Mouse (Mus musculus) forebrain, embryonic 12.5 days (tissue): ENCODE measurements at regions not wholly inside any gene's neighbourhood (a gene's known extent, or its start where the extent isn't known, plus 50 kb on each side); places are given as distances from the start of the nearest gene placed in this dataset.

ENCODE experiments used
- ATAC-seq: fragments of 200-750 bp; cut with Nextera tagmentation; 2 replicates; pipeline ENCODE4 v1.8.0; 2017; ENCODE audit warnings: moderate TSS enrichment; ENCODE audit not compliant: low FRiP score
- H3K27ac ChIP-seq: fragments of 300-500 bp; sonication (generic); 2 replicates; pipeline ENCODE4 v1.5.1; 2016; ENCODE audit warnings: mild to moderate bottlenecking
- H3K27me3 ChIP-seq: fragments of 300-500 bp; sonication (generic); 2 replicates; pipeline ENCODE4 v1.6.1; 2016; ENCODE audit warnings: mild to moderate bottlenecking
- H3K36me3 ChIP-seq: fragments of 300-500 bp; sonication (generic); replicated peaks from 2 replicates; pipeline ENCODE4 v1.6.1; 2016; ENCODE audit warnings: mild to moderate bottlenecking
- H3K4me1 ChIP-seq: fragments of 300-500 bp; sonication (generic); 2 replicates; pipeline ENCODE4 v1.6.1; 2016
- H3K4me2 ChIP-seq: fragments of 300-500 bp; sonication (generic); 2 replicates; pipeline ENCODE4 v1.6.1; 2016; ENCODE audit warnings: mild to moderate bottlenecking, moderate library complexity
- H3K4me3 ChIP-seq: fragments of 300-500 bp; sonication (generic); replicated peaks from 2 replicates; pipeline ENCODE4 v1.5.1; 2016; ENCODE audit warnings: mild to moderate bottlenecking
- H3K9ac ChIP-seq: fragments of 300-500 bp; sonication (generic); 2 replicates; pipeline ENCODE4 v1.6.1; 2016; ENCODE audit warnings: mild to moderate bottlenecking
- H3K9me3 ChIP-seq: fragments of 300-500 bp; sonication (generic); 2 replicates; pipeline ENCODE4 v1.6.1; 2016
- WGBS: fragments of 180-500 bp; shearing (Covaris S2); methylation state at CpG from one replicate; pipeline ENCODE4 v1.1.7; 2016; 5-methylcytosine and 5-hydroxymethylcytosine counted together

DNA sequence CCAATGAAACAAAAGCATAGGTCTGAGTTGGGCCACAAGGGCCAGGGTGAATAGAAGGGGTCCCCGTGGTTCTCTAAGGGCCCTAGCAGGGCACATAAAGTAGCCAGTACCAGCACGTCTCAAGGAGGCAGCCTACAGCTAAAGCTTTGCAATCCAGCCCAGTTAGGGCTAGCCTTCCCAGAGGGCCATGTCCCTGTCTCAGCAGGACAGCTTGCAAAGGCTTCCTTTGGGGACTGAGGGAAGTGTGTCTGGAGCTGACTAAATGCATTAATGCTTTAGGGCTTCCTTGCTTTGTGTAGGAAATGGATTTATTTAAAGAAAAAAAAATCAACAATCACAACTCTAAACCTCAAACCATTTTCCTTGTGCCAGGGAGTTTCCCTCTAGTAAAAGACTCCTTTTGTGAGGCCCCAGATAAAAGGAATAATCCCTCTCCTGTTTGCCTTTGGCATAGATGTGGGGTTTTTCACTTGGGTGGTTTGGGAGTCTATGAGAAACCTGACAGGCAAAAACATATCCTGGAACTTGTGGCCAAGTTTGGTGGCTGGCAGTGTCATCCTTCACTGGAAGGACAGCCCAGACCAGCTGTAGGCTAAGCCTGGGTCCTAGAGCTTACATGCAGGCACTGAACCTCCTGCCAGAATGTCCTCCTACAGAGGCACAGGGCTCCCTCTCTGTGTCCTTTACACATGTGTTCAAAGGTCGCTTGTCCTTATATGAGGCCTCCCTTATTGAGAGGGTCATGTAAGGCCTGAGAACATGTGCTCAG, 197.7 kb upstream of the Cxcr4 start:
- Histone ChIP-seq H3K4me3 (no peak overlapping the region), H3K27me3 (no peaks in the 10 kb centered on the region), H3K4me1 (peaks cover 4% of the 10 kb centered on the region; the same call in 1 of the 2 replicates), H3K27ac (no peak overlapping the region), H3K4me2 (no peak overlapping the region), H3K9ac (no peak overlapping the region), H3K9me3 (no peaks in the 10 kb centered on the region), H3K36me3 (no peaks in the 10 kb centered on the region)
- 48% methylated on average over 3 of the region's 3 CpGs for WGBS
- no peak for ATAC-seq

DNA sequence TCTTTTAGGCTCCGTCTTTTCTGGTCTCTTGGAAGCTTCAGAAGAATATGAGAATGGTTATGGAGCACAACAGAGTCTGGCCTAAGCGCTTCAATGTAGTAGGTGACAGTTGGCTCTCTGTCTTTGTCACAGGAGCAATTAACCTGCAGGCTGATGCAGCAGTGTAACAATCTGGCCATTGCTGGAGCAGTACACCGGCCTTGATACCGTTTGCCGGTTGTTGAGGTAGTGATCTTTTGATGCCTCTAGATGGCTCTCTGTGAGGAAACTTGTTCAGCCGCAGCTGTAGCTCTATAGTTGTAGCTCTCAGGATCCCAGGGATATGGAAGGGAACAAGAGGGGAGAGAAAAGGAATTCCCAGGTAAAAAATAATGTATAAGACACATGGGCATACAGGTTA, 196.1 kb upstream of the Cxcr4 start:
- Histone ChIP-seq H3K4me2 (no peak overlapping the region), H3K4me3 (no peak overlapping the region), H3K4me1 (peaks cover 4% of the 10 kb centered on the region; the same call in 1 of the 2 replicates), H3K27ac (no peak overlapping the region), H3K36me3 (no peaks in the 10 kb centered on the region), H3K27me3 (no peaks in the 10 kb centered on the region), H3K9me3 (no peaks in the 10 kb centered on the region), H3K9ac (no peak overlapping the region)
- WGBS = 66% methylated on average over 6 of the region's 6 CpGs
- ATAC-seq = no peak

DNA sequence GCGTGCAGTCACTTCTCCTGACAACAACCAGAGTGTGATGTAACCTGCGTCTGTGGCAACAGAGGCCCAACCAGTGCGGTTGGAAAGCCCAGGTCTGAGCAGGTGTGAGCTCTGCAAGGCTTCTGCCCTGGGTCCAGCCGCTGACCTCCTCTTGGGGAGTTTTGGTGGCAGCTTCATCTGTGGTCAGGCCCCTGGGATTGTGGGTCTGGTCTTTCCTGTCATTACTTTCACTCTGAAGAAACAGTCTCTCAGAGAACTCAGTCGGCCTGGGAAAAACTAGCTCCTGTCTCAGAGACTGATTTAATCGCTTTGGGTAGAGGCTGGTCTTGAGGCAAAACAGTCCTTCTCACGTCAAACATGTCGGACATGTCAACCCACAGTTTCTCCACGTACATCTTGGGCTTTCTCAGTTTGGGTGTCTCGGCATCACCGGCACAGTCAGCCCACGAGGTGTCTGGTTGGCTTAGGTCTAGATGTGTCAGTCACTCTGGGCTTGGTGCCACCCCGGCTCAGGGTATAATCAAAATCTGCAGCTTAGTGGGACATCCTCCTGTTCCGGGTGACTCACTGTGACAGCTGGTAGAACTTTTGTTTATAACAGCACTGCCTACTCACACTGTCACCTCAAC, 195.0 kb upstream of the Cxcr4 start:
- Histone ChIP-seq H3K36me3 (no peaks in the 10 kb centered on the region), H3K27ac (no peak overlapping the region), H3K27me3 (no peaks in the 10 kb centered on the region), H3K9me3 (no peaks in the 10 kb centered on the region), H3K4me3 (no peak overlapping the region), H3K9ac (no peak overlapping the region), H3K4me1 (peaks cover 4% of the 10 kb centered on the region; the same call in 1 of the 2 replicates), H3K4me2 (no peak overlapping the region)
- 91% methylated on average over 14 of the region's 14 CpGs for WGBS
- ATAC-seq = no peak

DNA sequence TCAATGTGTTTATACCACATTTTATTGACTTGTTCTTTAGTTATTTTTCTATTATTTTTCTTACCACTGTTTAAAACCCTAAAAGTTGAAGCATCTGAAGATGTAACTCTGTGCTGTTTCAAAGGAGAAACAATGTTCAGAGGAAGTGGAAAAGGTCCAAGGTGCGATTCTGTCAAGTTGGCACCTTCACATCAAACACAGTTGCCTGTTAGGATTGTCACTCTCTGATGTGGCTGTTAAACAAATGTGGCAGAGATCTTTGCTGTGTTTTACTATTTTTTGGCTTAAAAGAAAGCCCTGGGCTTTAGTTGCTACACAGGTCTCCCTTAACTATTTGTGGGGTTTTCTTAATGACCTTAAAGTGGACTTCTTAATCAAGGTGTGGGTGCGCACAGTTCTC, 190.2 kb upstream of the Cxcr4 start:
- Histone ChIP-seq H3K36me3 (no peaks in the 10 kb centered on the region), H3K4me2 (no peak overlapping the region), H3K4me1 (no peaks in the 10 kb centered on the region), H3K4me3 (no peak overlapping the region), H3K27me3 (no peaks in the 10 kb centered on the region), H3K27ac (no peak overlapping the region), H3K9me3 (no peaks in the 10 kb centered on the region), H3K9ac (no peak overlapping the region)
- ATAC-seq = no peak
- WGBS = 90% methylated on average over 2 of the region's 2 CpGs

DNA sequence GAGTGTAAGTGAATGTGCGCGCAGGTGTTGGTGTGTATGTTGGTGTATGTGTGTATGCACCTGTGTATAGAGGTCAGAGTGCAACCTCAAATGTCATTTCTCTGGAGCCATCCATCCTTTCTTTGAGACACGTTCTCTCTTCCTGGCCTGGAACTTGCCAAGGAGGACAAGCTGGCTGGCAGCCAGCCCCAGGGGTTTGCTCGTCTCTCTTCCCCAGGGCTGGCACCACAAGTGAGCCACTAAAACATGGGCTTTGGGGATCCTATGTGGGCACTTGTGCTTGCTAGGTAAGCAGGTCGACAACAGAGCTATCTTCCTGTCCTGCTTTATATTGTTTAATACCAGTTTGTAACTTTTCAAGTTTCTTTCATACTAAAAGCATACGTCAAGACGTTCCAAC, 189.8 kb upstream of the Cxcr4 start:
- Histone ChIP-seq H3K9ac (no peak overlapping the region), H3K36me3 (no peaks in the 10 kb centered on the region), H3K4me1 (no peaks in the 10 kb centered on the region), H3K9me3 (no peaks in the 10 kb centered on the region), H3K27me3 (no peaks in the 10 kb centered on the region), H3K27ac (no peak overlapping the region), H3K4me2 (no peak overlapping the region), H3K4me3 (no peak overlapping the region)
- ATAC-seq = no peak
- 82% methylated on average over 7 of the region's 7 CpGs for WGBS

DNA sequence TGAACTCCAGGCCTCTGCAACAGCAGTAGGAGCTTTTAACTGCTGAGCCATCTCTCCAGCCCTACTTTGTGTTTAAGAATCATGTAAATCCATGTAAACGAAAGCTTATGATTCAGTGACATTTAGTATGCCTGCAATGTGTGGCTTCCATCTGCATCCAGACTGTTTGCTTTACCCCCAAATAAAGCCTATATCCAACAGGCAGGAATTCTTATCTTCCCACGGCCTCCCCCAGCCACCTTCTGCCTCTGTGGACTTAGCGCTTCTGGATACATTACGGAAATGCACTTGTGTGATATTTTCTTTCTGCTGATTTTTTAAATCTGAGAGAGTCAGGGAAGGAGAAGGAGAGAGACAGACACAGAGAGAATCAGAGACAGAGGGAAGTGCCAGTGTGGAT, 189.2 kb upstream of the Cxcr4 start:
- no peak overlapping the region for H3K4me3 ChIP-seq
- WGBS = 91% methylated on average over 4 of the region's 4 CpGs
- ATAC-seq = no peak

DNA sequence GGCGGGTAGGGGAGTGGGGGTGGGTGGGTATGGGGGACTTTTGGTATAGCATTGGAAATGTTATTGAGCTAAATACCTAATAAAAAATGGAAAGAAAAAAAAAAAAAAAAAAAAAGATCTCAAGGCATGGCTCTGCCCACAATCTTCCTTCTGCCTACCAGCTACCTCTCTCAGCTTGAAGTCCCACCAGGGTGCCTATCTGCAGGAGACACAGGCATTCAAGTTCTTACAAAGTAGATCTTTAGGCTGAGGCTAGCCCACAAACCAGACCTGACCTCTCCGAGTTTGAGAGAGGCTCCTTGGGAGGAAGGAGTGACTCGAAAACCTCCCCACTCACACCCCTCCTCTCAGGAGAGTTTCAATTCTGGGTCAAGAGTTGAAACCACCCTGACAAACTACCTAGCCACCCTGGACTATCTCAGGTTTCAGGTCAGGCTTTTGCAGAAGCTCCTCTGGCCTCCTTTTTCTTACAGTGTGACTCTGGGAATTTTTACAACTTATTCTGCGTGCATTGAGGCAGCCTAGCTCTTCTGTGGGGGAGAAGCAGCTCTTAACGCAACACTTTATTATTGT, 187.6 kb upstream of the Cxcr4 start:
- no peak overlapping the region for H3K4me2 ChIP-seq
- H3K36me3 ChIP-seq = no peaks in the 10 kb centered on the region
- H3K27me3 ChIP-seq = no peaks in the 10 kb centered on the region
- no peak overlapping the region for H3K9ac ChIP-seq
- H3K4me1 ChIP-seq = no peaks in the 10 kb centered on the region
- H3K4me3 ChIP-seq = no peak overlapping the region
- no peak for ATAC-seq
- no peaks in the 10 kb centered on the region for H3K9me3 ChIP-seq
- no peak overlapping the region for H3K27ac ChIP-seq
- 90% methylated on average over 4 of the region's 5 CpGs for WGBS

More for the DNA sequence above, 189.2 kb upstream of the Cxcr4 start:
- Histone ChIP-seq H3K4me2 (no peak overlapping the region), H3K4me1 (no peaks in the 10 kb centered on the region), H3K9ac (no peak overlapping the region), H3K9me3 (no peaks in the 10 kb centered on the region), H3K27me3 (no peaks in the 10 kb centered on the region), H3K27ac (no peak overlapping the region), H3K36me3 (no peaks in the 10 kb centered on the region)

DNA sequence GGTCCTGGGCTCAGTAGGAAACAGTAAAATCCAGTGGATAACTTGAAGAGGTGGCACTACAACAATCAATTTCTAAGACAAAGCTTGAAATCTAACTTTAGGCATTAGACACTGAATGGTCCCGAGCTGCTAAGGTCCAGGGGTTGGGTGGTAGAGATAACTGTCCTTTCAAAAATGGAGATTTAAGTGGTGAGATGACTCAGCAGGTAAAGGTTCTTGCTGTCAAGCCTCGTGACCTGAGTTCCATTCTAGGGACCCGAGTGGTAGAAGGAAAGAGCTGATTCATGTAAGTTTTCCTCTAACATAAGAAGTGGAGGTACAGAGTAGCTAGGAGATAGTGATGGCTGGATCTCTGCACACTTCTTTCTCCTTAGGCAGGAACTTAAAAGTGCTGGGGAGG, 180.3 kb upstream of the Cxcr4 start:
- H3K4me1 ChIP-seq = no peaks in the 10 kb centered on the region
- 86% methylated on average over 3 of the region's 3 CpGs for WGBS
- H3K4me2 ChIP-seq = no peak overlapping the region
- no peaks in the 10 kb centered on the region for H3K9me3 ChIP-seq
- H3K4me3 ChIP-seq = no peak overlapping the region
- no peaks in the 10 kb centered on the region for H3K36me3 ChIP-seq
- no peak overlapping the region for H3K9ac ChIP-seq
- ATAC-seq = no peak
- H3K27ac ChIP-seq = no peak overlapping the region
- H3K27me3 ChIP-seq = no peaks in the 10 kb centered on the region

DNA sequence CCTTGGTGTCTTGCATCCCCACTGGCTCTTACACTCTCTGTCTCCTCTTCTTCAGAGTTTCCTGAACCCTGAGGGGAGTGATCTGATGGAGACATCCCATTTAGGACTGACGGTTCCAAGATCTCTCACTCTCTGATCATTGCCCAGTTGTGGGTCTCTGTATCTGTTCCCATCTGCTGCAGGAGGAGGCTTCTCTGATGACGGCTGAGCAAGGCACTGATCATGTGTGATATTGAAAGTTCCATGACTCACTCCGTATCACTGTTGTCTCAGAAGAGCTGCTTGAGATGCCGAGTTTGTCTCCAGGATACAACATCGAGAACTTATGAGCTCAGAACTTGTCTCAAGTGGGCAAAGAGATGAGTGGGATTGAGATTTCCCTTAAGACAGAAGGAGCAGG, 178.7 kb upstream of the Cxcr4 start:
- H3K36me3 ChIP-seq = no peaks in the 10 kb centered on the region
- ATAC-seq = no peak
- no peak overlapping the region for H3K27ac ChIP-seq
- H3K9me3 ChIP-seq = no peaks in the 10 kb centered on the region
- WGBS = 95% methylated on average over 5 of the region's 5 CpGs
- no peaks in the 10 kb centered on the region for H3K27me3 ChIP-seq
- no peak overlapping the region for H3K4me2 ChIP-seq
- H3K4me1 ChIP-seq = no peaks in the 10 kb centered on the region
- H3K9ac ChIP-seq = no peak overlapping the region
- no peak overlapping the region for H3K4me3 ChIP-seq

DNA sequence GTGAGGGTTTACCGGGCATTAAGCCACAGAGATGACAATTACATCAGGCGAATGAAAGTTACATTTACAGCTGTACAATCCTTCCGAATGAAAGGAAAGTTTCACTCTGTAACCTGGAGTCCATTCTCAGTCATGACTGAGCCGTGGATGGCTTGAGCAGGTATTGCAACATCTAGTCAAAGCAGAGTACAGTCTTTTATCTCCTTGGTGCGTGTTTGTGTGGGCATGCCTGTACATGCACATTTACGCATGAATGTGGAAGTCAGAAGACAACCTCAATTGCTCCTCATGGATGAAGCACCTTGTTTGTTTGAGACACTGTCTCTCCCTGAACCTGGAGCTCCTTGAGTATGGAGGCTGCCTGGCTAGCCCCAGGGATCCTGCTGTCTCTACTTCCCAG, 175.9 kb upstream of the Cxcr4 start:
- H3K9ac ChIP-seq = no peak overlapping the region
- no peaks in the 10 kb centered on the region for H3K9me3 ChIP-seq
- no peaks in the 10 kb centered on the region for H3K36me3 ChIP-seq
- H3K4me2 ChIP-seq = no peak overlapping the region
- WGBS = 92% methylated on average over 6 of the region's 6 CpGs
- ATAC-seq = no peak
- no peaks in the 10 kb centered on the region for H3K4me1 ChIP-seq
- no peak overlapping the region for H3K4me3 ChIP-seq
- no peaks in the 10 kb centered on the region for H3K27me3 ChIP-seq
- H3K27ac ChIP-seq = no peak overlapping the region

DNA sequence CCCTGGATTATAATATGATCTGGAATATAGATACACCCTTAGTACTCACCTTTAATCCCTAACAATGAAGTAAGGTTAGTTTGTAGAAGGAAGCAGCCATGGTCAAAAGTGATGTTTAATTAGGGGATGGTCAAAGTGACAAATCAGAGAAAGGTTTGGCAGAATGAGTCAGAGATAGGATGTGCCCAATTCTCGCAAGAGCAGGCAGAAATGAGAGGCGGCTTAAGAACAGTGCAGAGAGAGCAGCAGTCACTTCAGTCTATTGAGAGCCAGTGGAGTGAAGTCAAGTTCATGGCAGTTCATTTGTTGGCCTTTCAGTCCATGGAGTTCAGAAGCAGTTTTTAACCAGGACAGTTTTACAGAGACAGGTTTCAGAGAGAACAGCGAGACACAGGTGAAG, 175.3 kb upstream of the Cxcr4 start:
- no peaks in the 10 kb centered on the region for H3K27me3 ChIP-seq
- H3K9ac ChIP-seq = no peak overlapping the region
- no peaks in the 10 kb centered on the region for H3K9me3 ChIP-seq
- H3K4me1 ChIP-seq = no peaks in the 10 kb centered on the region
- WGBS = 89% methylated on average over 3 of the region's 3 CpGs
- no peak for ATAC-seq
- no peak overlapping the region for H3K27ac ChIP-seq
- H3K4me3 ChIP-seq = no peak overlapping the region
- H3K36me3 ChIP-seq = no peaks in the 10 kb centered on the region
- H3K4me2 ChIP-seq = no peak overlapping the region

DNA sequence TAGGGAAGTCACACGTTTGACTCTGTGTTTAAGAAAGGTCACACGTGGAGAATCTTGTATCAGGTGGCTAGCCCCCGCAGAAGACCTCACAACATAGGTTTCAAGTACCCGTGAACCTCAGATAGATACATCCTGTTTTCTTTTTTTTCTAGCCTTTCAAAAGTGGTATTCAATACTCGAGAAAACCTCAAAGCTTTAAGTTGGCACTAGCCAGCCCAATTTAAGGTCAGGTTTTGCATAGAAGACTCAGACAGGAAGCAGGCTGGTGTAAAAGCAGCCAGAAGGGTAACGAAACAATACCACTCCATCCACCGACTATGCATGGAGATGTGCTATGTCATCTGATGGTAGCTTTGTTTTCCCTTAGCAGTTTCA, 174.8 kb upstream of the Cxcr4 start:
- H3K27me3 ChIP-seq = no peaks in the 10 kb centered on the region
- no peaks in the 10 kb centered on the region for H3K36me3 ChIP-seq
- H3K27ac ChIP-seq = no peak overlapping the region
- H3K4me2 ChIP-seq = no peak overlapping the region
- H3K4me1 ChIP-seq = no peaks in the 10 kb centered on the region
- no peaks in the 10 kb centered on the region for H3K9me3 ChIP-seq
- H3K9ac ChIP-seq = no peak overlapping the region
- 89% methylated on average over 7 of the region's 7 CpGs for WGBS
- no peak for ATAC-seq
- H3K4me3 ChIP-seq = no peak overlapping the region
